ENCODE assay signal across 17 mouse cellular contexts in the genomic region with DNA sequence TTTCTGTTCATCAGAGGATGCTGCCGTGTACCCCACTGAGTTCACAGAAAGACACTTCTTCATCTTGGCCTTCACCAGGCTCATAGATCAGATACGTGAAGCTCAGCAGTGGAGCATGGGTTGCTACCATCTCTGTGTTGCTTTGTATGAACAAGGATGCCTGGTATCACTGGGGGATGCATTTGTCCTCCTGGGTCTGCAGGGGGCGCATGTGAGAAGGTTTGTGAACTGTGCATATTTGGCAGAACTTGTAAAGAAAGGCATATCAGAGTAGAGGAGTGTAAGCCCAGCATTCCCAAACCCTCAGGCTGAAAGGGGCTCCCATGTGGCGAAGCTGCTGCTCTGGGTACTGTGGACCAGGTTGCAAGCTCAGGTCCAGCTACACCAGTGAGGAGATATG. TPM values are rescaled to one million over a fixed set of nuclear protein-coding genes. Genes with fewer than 3 reads are reported as not detected.
A peak's percentile ranks its signal among the peaks of the same experiment; 100 is the strongest.
DNase-seq lines count a peak whose midpoint lies in the region; ATAC-seq and TF ChIP-seq lines count a peak whose summit lies in the region.
"Had no signal": no experiment of that assay in that cellular context is flagged by ENCODE, and none has a peak within 500 bp of the region (broad histone marks: within the 10 kb centered on the region; RNA-seq: fewer than 3 reads in every experiment).

No protein-coding gene starts in this region.

- no peak overlapping the region for H3K4me2 ChIP-seq in kidney, postnatal 0 days (ENCODE audit: low read length)
- no peak overlapping the region for H3K4me2 ChIP-seq in liver, postnatal 0 days (ENCODE audit: low read depth, low read length)
- H3K4me2 ChIP-seq: limb, embryonic 13.5 days had no signal

- no peak for ATAC-seq in kidney, postnatal 0 days (replicated peaks; ENCODE audit: low FRiP score, low read depth)
- ATAC-seq in liver, postnatal 0 days = no peak

- H3K9me3 ChIP-seq in kidney, postnatal 0 days (replicated peaks; ENCODE audit: low read length) = no peaks in the 10 kb centered on the region
- no peaks in the 10 kb centered on the region; the same call in 1 of the 2 replicates for H3K9me3 ChIP-seq in liver, postnatal 0 days (ENCODE audit: low read length)
- H3K9me3 ChIP-seq: forebrain, embryonic 10.5 days; limb, embryonic 13.5 days had no signal

- no peak overlapping the region for H3K27ac ChIP-seq in kidney, postnatal 0 days
- H3K27ac ChIP-seq in liver, postnatal 0 days (ENCODE audit: low read depth) = no peak overlapping the region
- H3K27ac ChIP-seq: forebrain, embryonic 10.5 days; limb, embryonic 13.5 days had no signal

- H3K36me3 ChIP-seq in kidney, postnatal 0 days (ENCODE audit: insufficient read depth, low read length) = no peaks in the 10 kb centered on the region
- H3K36me3 ChIP-seq in liver, postnatal 0 days (replicated peaks; ENCODE audit: insufficient read depth, low read length) = no peaks in the 10 kb centered on the region
- H3K36me3 ChIP-seq: forebrain, embryonic 10.5 days; limb, embryonic 13.5 days had no signal

- H3K4me1 ChIP-seq in kidney, postnatal 0 days (replicated peaks; ENCODE audit: insufficient read depth, low read length) = no peaks in the 10 kb centered on the region
- no peaks in the 10 kb centered on the region for H3K4me1 ChIP-seq in liver, postnatal 0 days (ENCODE audit: insufficient read depth)
- H3K4me1 ChIP-seq: forebrain, embryonic 10.5 days; limb, embryonic 13.5 days had no signal

- no peaks in the 10 kb centered on the region for H3K27me3 ChIP-seq in kidney, postnatal 0 days (ENCODE audit: insufficient read depth, low read length)
- no peaks in the 10 kb centered on the region for H3K27me3 ChIP-seq in liver, postnatal 0 days (ENCODE audit: insufficient read depth, low read length)
- H3K27me3 ChIP-seq: limb, embryonic 13.5 days had no signal

- peak; percentile 32; the same call in 1 of the 2 replicates for TF ChIP-seq CTCF in kidney, postnatal 0 days (IDR thresholded peaks at IDR 0.05; ENCODE audit: low read depth)
- peak; percentile 24; the same call in 1 of the 2 replicates for TF ChIP-seq CTCF in liver, postnatal 0 days (IDR thresholded peaks at IDR 0.05; ENCODE audit: low read depth)

- WGBS in kidney, postnatal 0 days = 77% methylated on average over 4 of the region's 4 CpGs
- WGBS in liver, postnatal 0 days (ENCODE audit: insufficient replicate concordance) = 60% methylated on average over 4 of the region's 4 CpGs

- TF ChIP-seq EP300 in liver, postnatal 0 days (IDR thresholded peaks at IDR 0.05; ENCODE audit: low read depth) = no peak

- H3K4me3 ChIP-seq in kidney, postnatal 0 days (replicated peaks; ENCODE audit: low read depth, low read length) = no peak overlapping the region
- H3K4me3 ChIP-seq in liver, postnatal 0 days (ENCODE audit: low read depth, low read length) = no peak overlapping the region
- H3K4me3 ChIP-seq: forebrain, embryonic 10.5 days; limb, embryonic 13.5 days had no signal

- DNase-seq in kidney, postnatal 0 days (ENCODE audit: low spot score) = no peak
- no peak for DNase-seq in kidney, postnatal 14 days
- peak; percentile 40 for DNase-seq in ES-CJ7 (ENCODE audit: low read depth, low spot score)
- DNase-seq in ZHBTc4 (ENCODE audit: low read depth, low spot score) = peak; percentile 42
- peak; percentile 17 for DNase-seq in liver, postnatal 0 days
- no peak for DNase-seq in left cerebral cortex, adult 9 months (ENCODE audit: low spot score in 2 of 2)
- no peak for DNase-seq in gastrocnemius, adult 8-10 months (ENCODE audit: low spot score in 2 of 2)
- DNase-seq: gastrocnemius, postnatal 14 days; kidney, adult 18-20 months; lung, postnatal 36 days; thymus, postnatal 14 days had no signal

- H3K9ac ChIP-seq in kidney, postnatal 0 days (ENCODE audit: low read depth, low read length) = no peak overlapping the region
- no peak overlapping the region for H3K9ac ChIP-seq in liver, postnatal 0 days (replicated peaks)
- H3K9ac ChIP-seq: limb, embryonic 13.5 days had no signal

RNA-seq across cellular contexts. Expression of a gene that starts 4.6 kb away (rescaled TPM):
- polyA plus RNA-seq in kidney, postnatal 0 days (2015; fragmentation: Nextera tagmentation; extraction: Ambion mirVana) = not detected in 2 replicates
- polyA plus RNA-seq in liver, postnatal 0 days (2015; fragmentation: Nextera tagmentation; extraction: Ambion mirVana) = not detected in 2 replicates
- total RNA-seq in gastrocnemius, adult 8-10 months (2022) = not detected
- total RNA-seq: gastrocnemius, postnatal 14 days; layer of hippocampus, postnatal 25 days; monocyte, adult 5-6 weeks had no signal
- polyA plus RNA-seq: forebrain, embryonic 10.5 days; heart, embryonic 16.5 days; limb, embryonic 13.5 days; spleen, adult 2 months had no signal

RNA-seq across cellular contexts. Expression of a gene that starts 10.9 kb away (rescaled TPM):
- not detected in 2 replicates for polyA plus RNA-seq in kidney, postnatal 0 days (2015; fragmentation: Nextera tagmentation; extraction: Ambion mirVana)
- polyA plus RNA-seq in liver, postnatal 0 days (2015; fragmentation: Nextera tagmentation; extraction: Ambion mirVana) = not detected in 2 replicates
- not detected for total RNA-seq in gastrocnemius, adult 8-10 months (2022)
- total RNA-seq: gastrocnemius, postnatal 14 days; layer of hippocampus, postnatal 25 days; monocyte, adult 5-6 weeks had no signal
- polyA plus RNA-seq: forebrain, embryonic 10.5 days; heart, embryonic 16.5 days; spleen, adult 2 months had no signal

RNA-seq across cellular contexts. Expression of a gene that starts 23.7 kb away (rescaled TPM):
- not detected in 2 replicates for polyA plus RNA-seq in kidney, postnatal 0 days (2015; fragmentation: Nextera tagmentation; extraction: Ambion mirVana)
- not detected in 2 replicates for polyA plus RNA-seq in liver, postnatal 0 days (2015; fragmentation: Nextera tagmentation; extraction: Ambion mirVana)
- not detected for total RNA-seq in gastrocnemius, adult 8-10 months (2022)
- total RNA-seq: gastrocnemius, postnatal 14 days; layer of hippocampus, postnatal 25 days; monocyte, adult 5-6 weeks had no signal
- polyA plus RNA-seq: forebrain, embryonic 10.5 days; heart, embryonic 16.5 days; limb, embryonic 13.5 days; spleen, adult 2 months had no signal

RNA-seq across cellular contexts. Expression of a gene that starts 26.2 kb away (rescaled TPM):
- not detected in 2 replicates for polyA plus RNA-seq in kidney, postnatal 0 days (2015; fragmentation: Nextera tagmentation; extraction: Ambion mirVana)
- polyA plus RNA-seq in liver, postnatal 0 days (2015; fragmentation: Nextera tagmentation; extraction: Ambion mirVana) = not detected in 2 replicates
- total RNA-seq in gastrocnemius, adult 8-10 months (2022) = not detected
- total RNA-seq: gastrocnemius, postnatal 14 days; layer of hippocampus, postnatal 25 days; monocyte, adult 5-6 weeks had no signal
- polyA plus RNA-seq: forebrain, embryonic 10.5 days; heart, embryonic 16.5 days; limb, embryonic 13.5 days; spleen, adult 2 months had no signal

RNA-seq across cellular contexts. Expression of a gene that starts 33.7 kb away (rescaled TPM):
- not detected in 2 replicates for polyA plus RNA-seq in kidney, postnatal 0 days (2015; fragmentation: Nextera tagmentation; extraction: Ambion mirVana)
- not detected in 2 replicates for polyA plus RNA-seq in liver, postnatal 0 days (2015; fragmentation: Nextera tagmentation; extraction: Ambion mirVana)
- total RNA-seq in gastrocnemius, adult 8-10 months (2022) = not detected
- total RNA-seq: gastrocnemius, postnatal 14 days; layer of hippocampus, postnatal 25 days; monocyte, adult 5-6 weeks had no signal
- polyA plus RNA-seq: forebrain, embryonic 10.5 days; heart, embryonic 16.5 days; limb, embryonic 13.5 days; spleen, adult 2 months had no signal

Comparison
In these comparisons a context has a peak if more than half of its experiments do, and no peak if none do; other contexts are left out.
1. DNase-seq: peak in ES-CJ7 (single experiment), ZHBTc4 (single experiment) and liver, postnatal 0 days (single experiment); none in kidney, postnatal 0 days (single experiment), kidney, postnatal 14 days (single experiment), left cerebral cortex, adult 9 months (0 of 2) and gastrocnemius, adult 8-10 months (0 of 2).